Mouse (Mus musculus) limb, embryonic 11.5 days (tissue): ENCODE measurements around the gene Fam229b. TPM values are rescaled to one million over a fixed set of nuclear protein-coding genes. Genes with fewer than 3 reads are reported as not detected.

Source experiments
- ATAC-seq: fragments of 200-750 bp; cut with Nextera tagmentation; 2 replicates; pipeline ENCODE4 v1.8.0; 2017; ENCODE audit warnings: low read depth; ENCODE audit not compliant: insufficient number of reproducible peaks, low FRiP score, low TSS enrichment
- DNase-seq: peaks from one replicate; pipeline ENCODE4 v3.0.0-alpha.2; 2015; ENCODE audit warnings: low spot score
- H3K27ac ChIP-seq: fragments of 300-500 bp; sonication (generic); replicated peaks from 2 replicates; pipeline ENCODE4 v1.5.1; 2014; ENCODE audit warnings: low read depth, mild to moderate bottlenecking, low read length
- H3K27me3 ChIP-seq: fragments of 300-500 bp; sonication (generic); 2 replicates; pipeline ENCODE4 v1.6.1; 2014; ENCODE audit warnings: mild to moderate bottlenecking, low read length, mixed read lengths; ENCODE audit not compliant: control insufficient read depth, insufficient read depth
- H3K36me3 ChIP-seq: fragments of 300-500 bp; sonication (generic); 2 replicates; pipeline ENCODE4 v1.6.1; 2014; ENCODE audit warnings: mild to moderate bottlenecking, low read length, moderate library complexity, mixed read lengths; ENCODE audit not compliant: control insufficient read depth, insufficient read depth
- H3K4me1 ChIP-seq: fragments of 300-500 bp; sonication (generic); 2 replicates; pipeline ENCODE4 v1.6.1; 2014; ENCODE audit warnings: low read length, mixed read lengths; ENCODE audit not compliant: control insufficient read depth, insufficient read depth
- H3K4me2 ChIP-seq: fragments of 300-500 bp; sonication (generic); 2 replicates; pipeline ENCODE4 v1.6.1; 2014; ENCODE audit warnings: low read depth, mild to moderate bottlenecking, moderate library complexity; ENCODE audit not compliant: severe bottlenecking
- H3K4me3 ChIP-seq: fragments of 300-500 bp; sonication (generic); 2 replicates; pipeline ENCODE4 v1.5.1; 2014; ENCODE audit warnings: low read depth, low read length
- H3K9ac ChIP-seq: fragments of 300-500 bp; sonication (generic); 2 replicates; pipeline ENCODE4 v1.6.1; 2014; ENCODE audit warnings: mild to moderate bottlenecking, low read length
- H3K9me3 ChIP-seq: fragments of 300-500 bp; sonication (generic); 2 replicates; pipeline ENCODE4 v1.6.1; 2016; ENCODE audit warnings: low read length; ENCODE audit not compliant: control insufficient read depth
- WGBS: fragments of 180-500 bp; shearing (Covaris S2); extraction: QIAGEN DNeasy Blood & Tissue Kit; methylation state at CpG from one replicate; pipeline ENCODE4 v1.1.7; 2014; 5-methylcytosine and 5-hydroxymethylcytosine counted together
- polyA plus RNA-seq: library from polyadenylated mRNA; unstranded; fragments of >200 nt; fragmentation: Nextera tagmentation; extraction: Ambion mirVana; gene quantifications from 2 replicates; pipeline ENCODE4 v1.2.1, GENCODE M21; 2014

Gene Fam229b
- polyA plus RNA-seq, 1 experiment from 2014 or later, result 10.6 TPM

GRCm38 (mm10) chr10:39156719-39157118 is 23.0 kb upstream of the Fam229b start:
- DNase-seq (no peak), ATAC-seq (no peak)
- 87% methylated on average over 5 of the region's 5 CpGs for WGBS
- Histone ChIP-seq H3K27me3 (no peaks in the 10 kb centered on the region), H3K27ac (no peak overlapping the region), H3K4me2 (no peak overlapping the region), H3K4me1 (no peaks in the 10 kb centered on the region), H3K36me3 (no peaks in the 10 kb centered on the region), H3K9ac (no peak overlapping the region), H3K9me3 (no peaks in the 10 kb centered on the region), H3K4me3 (no peak overlapping the region)

GRCm38 (mm10) chr10:39142216-39142615 is 8.5 kb upstream of the Fam229b start:
- WGBS, result 92% methylated on average over 12 of the region's 12 CpGs
- ATAC-seq, result no peak
- Histone ChIP-seq H3K4me1 (no peaks in the 10 kb centered on the region), H3K4me2 (no peak overlapping the region), H3K9me3 (no peaks in the 10 kb centered on the region), H3K9ac (no peak overlapping the region), H3K4me3 (no peak overlapping the region), H3K36me3 (peaks cover 6% of the 10 kb centered on the region; the same call in 1 of the 2 replicates), H3K27me3 (no peaks in the 10 kb centered on the region), H3K27ac (no peak overlapping the region)
- DNase-seq, result no peak

- Histone ChIP-seq H3K27me3 (no peaks in the 10 kb centered on the region), H3K4me3 (no peak overlapping the region), H3K9ac (no peak overlapping the region), H3K9me3 (no peaks in the 10 kb centered on the region), H3K27ac (no peak overlapping the region), H3K4me2 (no peak overlapping the region), H3K4me1 (no peaks in the 10 kb centered on the region), H3K36me3 (peaks cover 6% of the 10 kb centered on the region; the same call in 1 of the 2 replicates)
- DNase-seq (no peak), ATAC-seq (no peak)
- 94% methylated on average over 2 of the region's 2 CpGs for WGBS
Measured at GRCm38 (mm10) chr10:39141401-39141800, 7.7 kb upstream of the Fam229b start.

- no peak for DNase-seq
- no peak for ATAC-seq
- no peaks in the 10 kb centered on the region for H3K27me3 ChIP-seq
- H3K4me3 ChIP-seq, result no peak overlapping the region
- H3K27ac ChIP-seq, result no peak overlapping the region
- 77% methylated on average over 14 of the region's 14 CpGs for WGBS
- peaks cover 6% of the 10 kb centered on the region; the same call in 1 of the 2 replicates for H3K36me3 ChIP-seq
- H3K9ac ChIP-seq, result no peak overlapping the region
- no peaks in the 10 kb centered on the region for H3K9me3 ChIP-seq
- no peaks in the 10 kb centered on the region for H3K4me1 ChIP-seq
- no peak overlapping the region for H3K4me2 ChIP-seq
Measured at GRCm38 (mm10) chr10:39140843-39141242, 7.1 kb upstream of the Fam229b start.

GRCm38 (mm10) chr10:39138761-39139160 is 5.0 kb upstream of the Fam229b start:
- H3K4me2 ChIP-seq, result no peak overlapping the region

GRCm38 (mm10) chr10:39137766-39138165 is 4.1 kb upstream of the Fam229b start:
- H3K27me3 ChIP-seq, result no peaks in the 10 kb centered on the region
- H3K36me3 ChIP-seq, result peaks cover 6% of the 10 kb centered on the region; the same call in 1 of the 2 replicates
- H3K4me3 ChIP-seq, result no peak overlapping the region
- no peak overlapping the region for H3K9ac ChIP-seq
- no peak overlapping the region for H3K27ac ChIP-seq
- DNase-seq (no peak), ATAC-seq (no peak)
- H3K9me3 ChIP-seq, result no peaks in the 10 kb centered on the region
- H3K4me2 ChIP-seq, result no peak overlapping the region
- 98% methylated on average over 3 of the region's 3 CpGs for WGBS
- no peaks in the 10 kb centered on the region for H3K4me1 ChIP-seq

More at GRCm38 (mm10) chr10:39138761-39139160, 5.0 kb upstream of the Fam229b start:
- WGBS, result 88% methylated on average over 6 of the region's 6 CpGs
- H3K27me3 ChIP-seq, result no peaks in the 10 kb centered on the region
- no peak overlapping the region for H3K27ac ChIP-seq
- no peak overlapping the region for H3K4me3 ChIP-seq
- H3K4me1 ChIP-seq, result no peaks in the 10 kb centered on the region
- H3K9ac ChIP-seq, result no peak overlapping the region
- peaks cover 6% of the 10 kb centered on the region; the same call in 1 of the 2 replicates for H3K36me3 ChIP-seq
- no peak for ATAC-seq
- no peaks in the 10 kb centered on the region for H3K9me3 ChIP-seq
- DNase-seq, result no peak

GRCm38 (mm10) chr10:39121412-39121811 is 12.3 kb downstream of the Fam229b start:
- H3K4me3 ChIP-seq, result no peak overlapping the region
- H3K27me3 ChIP-seq, result no peaks in the 10 kb centered on the region
- WGBS, result 38% methylated on average over 4 of the region's 4 CpGs
- no peak overlapping the region for H3K4me2 ChIP-seq
- H3K4me1 ChIP-seq, result no peaks in the 10 kb centered on the region
- H3K9ac ChIP-seq, result no peak overlapping the region
- no peak for ATAC-seq
- H3K9me3 ChIP-seq, result no peaks in the 10 kb centered on the region
- H3K36me3 ChIP-seq, result no peaks in the 10 kb centered on the region
- DNase-seq, result no peak
- no peak overlapping the region for H3K27ac ChIP-seq

- Histone ChIP-seq H3K27ac (no peak overlapping the region), H3K9ac (no peak overlapping the region), H3K4me3 (no peak overlapping the region), H3K27me3 (no peaks in the 10 kb centered on the region), H3K4me2 (no peak overlapping the region), H3K36me3 (no peaks in the 10 kb centered on the region), H3K9me3 (no peaks in the 10 kb centered on the region), H3K4me1 (no peaks in the 10 kb centered on the region)
- ATAC-seq (no peak), DNase-seq (no peak)
- WGBS, result 69% methylated on average over 4 of the region's 4 CpGs
Measured at GRCm38 (mm10) chr10:39109489-39109874, 24.2 kb downstream of the Fam229b start.

- no peaks in the 10 kb centered on the region for H3K9me3 ChIP-seq
- H3K36me3 ChIP-seq, result no peaks in the 10 kb centered on the region
- no peaks in the 10 kb centered on the region for H3K27me3 ChIP-seq
- H3K4me2 ChIP-seq, result no peak overlapping the region
- 76% methylated on average over 10 of the region's 10 CpGs for WGBS
- DNase-seq (no peak), ATAC-seq (no peak)
- no peaks in the 10 kb centered on the region for H3K4me1 ChIP-seq
- no peak overlapping the region for H3K27ac ChIP-seq
- no peak overlapping the region for H3K4me3 ChIP-seq
- no peak overlapping the region for H3K9ac ChIP-seq
Measured at GRCm38 (mm10) chr10:39108837-39109488, 24.8 kb downstream of the Fam229b start.
